ENCODE assay signal across 8 mouse cellular contexts in the genomic region with DNA sequence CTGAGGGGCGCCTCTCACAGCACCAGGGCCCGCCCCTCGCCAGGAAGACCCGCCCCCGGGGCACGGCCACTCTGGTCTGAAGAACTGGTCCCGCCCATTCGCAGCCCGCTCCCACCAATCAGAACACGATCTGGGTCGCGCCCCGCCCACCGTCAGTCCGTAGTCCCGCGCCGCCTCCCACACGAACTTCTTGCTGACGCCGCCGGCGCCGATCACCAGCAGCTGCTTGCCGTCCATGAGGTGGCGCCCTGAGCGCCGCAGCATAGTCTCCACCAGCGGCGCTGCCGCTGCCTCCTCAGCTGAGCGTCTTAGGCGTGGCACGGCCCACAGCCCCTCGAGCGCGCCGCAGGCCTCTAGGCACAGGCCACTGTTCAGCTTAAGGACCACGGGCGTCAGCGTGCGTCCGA. TPM values are rescaled to one million over a fixed set of nuclear protein-coding genes. Genes with fewer than 3 reads are reported as not detected.
A peak's percentile ranks its signal among the peaks of the same experiment; 100 is the strongest.
DNase-seq lines count a peak whose midpoint lies in the region; ATAC-seq lines count a peak whose summit lies in the region.

No protein-coding gene starts in this region.

- no peaks in the 10 kb centered on the region for H3K27me3 ChIP-seq in hindbrain, embryonic 12.5 days

- H3K4me3 ChIP-seq in hindbrain, embryonic 12.5 days = peak overlapping the region; percentile 41

- no peaks in the 10 kb centered on the region for H3K9me3 ChIP-seq in hindbrain, embryonic 12.5 days (replicated peaks)

- DNase-seq in Muller cell, postnatal 12 days (ENCODE audit: inconsistent ontology term) = peak; percentile 99
- peak; percentile 99 for DNase-seq in cerebellum, adult 9-11 months
- peak; percentile 99 to 100 for DNase-seq in frontal cortex, postnatal 10 days (ENCODE audit: low spot score in 2 of 2)
- peak; percentile 100 for DNase-seq in layer of hippocampus, postnatal 14 days (ENCODE audit: low spot score in 2 of 2)
- peak; percentile 100 for DNase-seq in lung, postnatal 14 days
- DNase-seq in retina, adult 2 months (ENCODE audit: low read depth, low spot score) = peak; percentile 95
- peak; percentile 99 to 100 for DNase-seq in thymus, postnatal 36 days

- H3K4me2 ChIP-seq in hindbrain, embryonic 12.5 days (replicated peaks) = peak overlapping the region; percentile 76

- peak overlapping the region; percentile 78 for H3K9ac ChIP-seq in hindbrain, embryonic 12.5 days

- H3K4me1 ChIP-seq in hindbrain, embryonic 12.5 days = peaks cover 16% of the 10 kb centered on the region

- H3K27ac ChIP-seq in hindbrain, embryonic 12.5 days = peak overlapping the region; percentile 88

- peak; percentile 93 for ATAC-seq in hindbrain, embryonic 12.5 days (ENCODE audit: low FRiP score)

- no peaks in the 10 kb centered on the region for H3K36me3 ChIP-seq in hindbrain, embryonic 12.5 days

- WGBS in hindbrain, embryonic 12.5 days = under 1% methylated on average over 42 of the region's 43 CpGs

RNA-seq across cellular contexts. Expression of a gene that starts 5.9 kb away (rescaled TPM):
- polyA plus RNA-seq in hindbrain, embryonic 12.5 days (2016; fragmentation: Nextera tagmentation; extraction: Ambion mirVana) = 4.7 and 5.0 TPM in 2 replicates
- 1 to 10 TPM; 4.0 to 4.9 TPM for total RNA-seq in layer of hippocampus, postnatal 14 days (2021)

RNA-seq across cellular contexts. Expression of a gene that starts 6.2 kb away (rescaled TPM):
- polyA plus RNA-seq in hindbrain, embryonic 12.5 days (2016; fragmentation: Nextera tagmentation; extraction: Ambion mirVana) = 64.8 and 68.2 TPM in 2 replicates
- total RNA-seq in layer of hippocampus, postnatal 14 days (2021) = 10 to 100 TPM; 32.6 to 40.9 TPM

RNA-seq across cellular contexts. Expression of a gene that starts 16.0 kb away (rescaled TPM):
- polyA plus RNA-seq in hindbrain, embryonic 12.5 days (2016; fragmentation: Nextera tagmentation; extraction: Ambion mirVana) = 1.0 and 1.2 TPM in 2 replicates
- total RNA-seq in layer of hippocampus, postnatal 14 days (2021) = 1 to 10 TPM in 1 of 2 experiments, under 1 TPM in 1; 0.99 to 2.5 TPM

RNA-seq across cellular contexts. Expression of a gene that starts 21.0 kb away (rescaled TPM):
- 128 and 131 TPM in 2 replicates for polyA plus RNA-seq in hindbrain, embryonic 12.5 days (2016; fragmentation: Nextera tagmentation; extraction: Ambion mirVana)
- 100 to 1,000 TPM in 1 of 2 experiments, 10 to 100 TPM in 1; 91.1 to 102 TPM for total RNA-seq in layer of hippocampus, postnatal 14 days (2021)

RNA-seq across cellular contexts. Expression of a gene that starts 21.7 kb away (rescaled TPM):
- polyA plus RNA-seq in hindbrain, embryonic 12.5 days (2016; fragmentation: Nextera tagmentation; extraction: Ambion mirVana) = 0.58 and 1.0 TPM in 2 replicates
- total RNA-seq in layer of hippocampus, postnatal 14 days (2021) = 1 to 10 TPM in 1 of 2 experiments, under 1 TPM in 1; 0.74 to 1.8 TPM

Comparison
In these comparisons a context has a peak if more than half of its experiments do, and no peak if none do; other contexts are left out.
1. Peak in every context shown above with its lines: DNase-seq, ATAC-seq, H3K4me3 ChIP-seq and H3K27ac ChIP-seq.